Mouse (Mus musculus) kidney, adult 2 months (tissue): ENCODE data around the gene Cdsn. TPM values are rescaled to one million over a fixed set of nuclear protein-coding genes. Genes with fewer than 3 reads are reported as not detected.
A peak's percentile ranks its signal among the peaks of the same experiment; 100 is the strongest.

ENCODE experiments used
- DNase-seq: peaks from one replicate; pipeline ENCODE4 v3.0.0; 2021
- H3K27ac ChIP-seq: fragments of 200-500 bp; 2 replicates; pipeline ENCODE4 v1.5.1; 2012; ENCODE audit warnings: low read depth, low read length, control low read depth, inconsistent platforms; ENCODE audit not compliant: insufficient read depth
- H3K27me3 ChIP-seq: fragments of 200-500 bp; replicated peaks from 2 replicates; pipeline ENCODE4 v1.6.1; 2012; ENCODE audit warnings: mild to moderate bottlenecking, moderate library complexity, low read length, inconsistent platforms; ENCODE audit not compliant: control insufficient read depth, insufficient read depth
- H3K36me3 ChIP-seq: fragments of 200-500 bp; 2 replicates; pipeline ENCODE4 v1.6.1; 2012; ENCODE audit warnings: mild to moderate bottlenecking, moderate library complexity, low read length, inconsistent platforms; ENCODE audit not compliant: control insufficient read depth, insufficient read depth
- H3K4me1 ChIP-seq: fragments of 200-500 bp; 2 replicates; pipeline ENCODE4 v1.6.1; 2011; ENCODE audit warnings: low read length; ENCODE audit not compliant: control insufficient read depth, insufficient read depth
- H3K4me3 ChIP-seq: fragments of 200-500 bp; 2 replicates; pipeline ENCODE4 v1.5.1; 2011; ENCODE audit warnings: mild to moderate bottlenecking, low read depth, low read length, control low read depth; ENCODE audit not compliant: insufficient read depth
- CTCF ChIP-seq: fragments of 200-500 bp; conservative IDR thresholded peaks from 2 replicates; pipeline ENCODE4 v1.5.1; 2011; ENCODE audit warnings: low read depth, mild to moderate bottlenecking, control low read depth, low read length, moderate library complexity, mixed read lengths; ENCODE audit not compliant: insufficient read depth, insufficient read length
- POLR2A ChIP-seq: fragments of 200-500 bp; IDR thresholded peaks from one replicate; pipeline ENCODE4 v1.6.1; 2011; ENCODE audit warnings: low read depth, low read length, control low read depth
- WGBS: fragments of 180-500 bp; shearing (Covaris S2); methylation state at CpG from one replicate; pipeline ENCODE4 v1.1.7; 2018; 5-methylcytosine and 5-hydroxymethylcytosine counted together
- polyA plus RNA-seq: library from polyadenylated mRNA; depleted of rRNA; stranded (reverse); fragments of >200 nt; gene quantifications from 2 replicates; pipeline ENCODE4 v1.2.3, GENCODE M21; 2012

Cdsn gene
- polyA plus RNA-seq, 1 experiment = 0.67 TPM

- H3K27me3 ChIP-seq = no peaks in the 10 kb centered on the region; the same call in 1 of the 2 replicates
- no peak overlapping the region for H3K27ac ChIP-seq
- TF ChIP-seq POLR2A (no peak), CTCF (no peak)
- no peak for DNase-seq
- no peaks in the 10 kb centered on the region for H3K36me3 ChIP-seq
- H3K4me3 ChIP-seq = no peak overlapping the region
- no peaks in the 10 kb centered on the region for H3K4me1 ChIP-seq
- 95% methylated on average over 7 of the region's 7 CpGs for WGBS
These were observed 19.5 kb downstream of the Cdsn start for GRCm38 (mm10) chr17:35571477-35571876.

- TF ChIP-seq POLR2A (no peak), CTCF (peak; percentile 100; the same call in 1 of the 2 replicates)
These were observed 26.3 kb downstream of the Cdsn start for GRCm38 (mm10) chr17:35578211-35578610.

DNA sequence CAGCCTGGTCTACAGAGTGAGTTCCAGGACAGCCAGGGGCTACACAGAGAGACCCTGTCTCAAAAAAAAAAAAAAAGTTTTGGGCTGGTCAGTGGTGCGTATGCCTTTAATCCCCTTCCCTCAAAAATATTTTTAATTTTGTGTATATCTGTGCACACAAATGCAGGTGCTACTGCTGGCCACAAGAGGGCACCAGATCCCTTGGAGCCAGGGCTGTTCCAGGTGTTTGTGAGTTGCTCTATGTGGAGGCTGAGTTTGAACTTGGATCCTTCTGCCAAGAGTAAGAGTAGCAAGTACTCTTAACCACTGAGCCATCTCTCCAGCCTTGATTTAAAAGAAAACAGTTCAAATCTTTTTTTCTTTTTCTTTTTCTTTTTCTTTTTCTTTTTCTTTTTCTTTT is 31.0 kb downstream of the Cdsn start:
- DNase-seq = no peak
- 98% methylated on average over 1 of the region's 1 CpGs for WGBS

More at GRCm38 (mm10) chr17:35578211-35578610, 26.3 kb downstream of the Cdsn start:
- peak; percentile 84 for DNase-seq
- H3K27me3 ChIP-seq = no peaks in the 10 kb centered on the region
- H3K4me3 ChIP-seq = no peak overlapping the region
- H3K4me1 ChIP-seq = no peaks in the 10 kb centered on the region
- no peaks in the 10 kb centered on the region for H3K36me3 ChIP-seq
- 17% methylated on average over 6 of the region's 6 CpGs for WGBS
- no peak overlapping the region for H3K27ac ChIP-seq

DNA sequence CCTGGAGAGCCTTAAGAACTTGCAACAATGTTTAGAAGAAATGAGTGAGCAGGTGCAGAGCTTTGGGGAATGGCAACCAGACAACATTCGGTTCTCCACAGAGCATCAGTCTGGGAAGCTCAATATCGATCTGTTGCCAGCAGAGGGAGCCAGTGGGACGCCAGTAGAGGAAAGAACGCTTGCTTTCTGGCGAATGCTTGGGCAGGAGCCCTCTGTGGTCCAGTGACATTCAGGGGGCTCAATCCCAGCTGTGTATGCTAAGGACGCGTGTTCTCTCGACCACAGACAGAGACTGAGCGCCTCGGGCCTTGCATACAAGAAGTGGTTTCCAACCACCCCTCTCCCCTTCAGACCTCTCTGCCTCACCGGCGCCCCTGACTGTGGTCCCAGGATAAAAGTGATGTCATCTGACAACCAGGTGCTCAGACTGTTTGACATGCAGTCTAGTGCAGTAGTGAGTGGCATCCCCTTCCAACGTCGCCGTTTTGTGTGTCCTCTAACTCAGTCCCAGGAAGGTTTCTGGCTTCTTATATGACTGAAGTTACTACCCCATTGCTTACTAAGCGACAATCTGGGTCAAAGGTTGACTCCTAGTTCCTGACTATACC is 32.5 kb downstream of the Cdsn start:
- TF ChIP-seq POLR2A (no peak), CTCF (peak; percentile 95)
- 13% methylated on average over 16 of the region's 16 CpGs for WGBS
- H3K27me3 ChIP-seq = no peaks in the 10 kb centered on the region
- no peaks in the 10 kb centered on the region for H3K36me3 ChIP-seq
- DNase-seq = peak; percentile 76
- H3K4me3 ChIP-seq = no peak overlapping the region
- H3K4me1 ChIP-seq = no peaks in the 10 kb centered on the region
- H3K27ac ChIP-seq = no peak overlapping the region

More for the DNA sequence above, 31.0 kb downstream of the Cdsn start:
- Histone ChIP-seq H3K27ac (no peak overlapping the region), H3K4me3 (no peak overlapping the region), H3K4me1 (no peaks in the 10 kb centered on the region), H3K36me3 (no peaks in the 10 kb centered on the region), H3K27me3 (no peaks in the 10 kb centered on the region)
- TF ChIP-seq CTCF (peak; percentile 51), POLR2A (no peak)

GRCm38 (mm10) chr17:35587291-35587690 is 35.4 kb downstream of the Cdsn start:
- no peak for TF ChIP-seq CTCF
- no peak for TF ChIP-seq POLR2A
- no peak for DNase-seq
- Histone ChIP-seq H3K36me3 (no peaks in the 10 kb centered on the region), H3K27me3 (no peaks in the 10 kb centered on the region), H3K4me3 (no peak overlapping the region), H3K4me1 (no peaks in the 10 kb centered on the region), H3K27ac (no peak overlapping the region)
- WGBS = 87% methylated on average over 1 of the region's 1 CpGs

DNA sequence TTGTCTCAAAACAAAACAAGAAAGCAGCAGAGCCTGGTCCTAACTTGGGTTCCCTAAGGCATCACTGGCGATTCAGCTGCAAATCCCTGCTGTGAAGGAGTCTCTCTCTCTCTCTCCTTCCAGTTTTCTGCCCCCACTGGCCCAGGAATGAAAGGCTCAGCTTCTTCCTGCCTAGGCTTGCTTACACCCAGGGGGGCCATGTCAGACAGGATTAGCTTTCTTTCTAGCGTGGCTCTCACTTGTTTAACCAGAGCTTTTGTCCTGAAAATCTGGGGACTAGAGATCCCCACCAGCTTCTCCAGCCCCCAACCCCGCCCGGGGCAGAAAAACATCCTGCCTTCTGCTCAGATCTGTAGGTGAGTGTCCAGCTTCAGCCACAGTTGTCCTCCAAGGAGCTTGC is 36.5 kb downstream of the Cdsn start:
- H3K4me3 ChIP-seq = no peak overlapping the region
- no peak overlapping the region for H3K27ac ChIP-seq
- WGBS = 52% methylated on average over 4 of the region's 4 CpGs
- TF ChIP-seq POLR2A (no peak), CTCF (no peak)
- H3K36me3 ChIP-seq = no peaks in the 10 kb centered on the region
- DNase-seq = no peak
- H3K27me3 ChIP-seq = no peaks in the 10 kb centered on the region
- no peaks in the 10 kb centered on the region for H3K4me1 ChIP-seq

GRCm38 (mm10) chr17:35590410-35591218 is 38.7 kb downstream of the Cdsn start:
- no peaks in the 10 kb centered on the region for H3K27me3 ChIP-seq
- peak; percentile 71 for DNase-seq
- no peak overlapping the region for H3K27ac ChIP-seq
- H3K4me1 ChIP-seq = no peaks in the 10 kb centered on the region
- no peak overlapping the region for H3K4me3 ChIP-seq
- TF ChIP-seq CTCF = peak; percentile 77
- no peak for TF ChIP-seq POLR2A
- H3K36me3 ChIP-seq = no peaks in the 10 kb centered on the region
- WGBS = 18% methylated on average over 21 of the region's 21 CpGs
